Mouse (Mus musculus): Measurements from ENCODE around the gene Itgae. TPM values are rescaled to one million over a fixed set of nuclear protein-coding genes. Genes with fewer than 3 reads are reported as not detected.
"Not testable (repeated sequence)": the region's sequence is repeated elsewhere in the genome, so short reads cannot be mapped to it uniquely, and the experiment has no call there.

Itgae gene
- polyA plus RNA-seq, 1 experiment from 2014 or later, result 0.60 TPM

GRCm38 (mm10) chr11:73099976-73100750, 9.8 kb downstream of the Itgae start:
- no peak overlapping the region for H3K4me3 ChIP-seq
- no peak overlapping the region for H3K27ac ChIP-seq (replicated peaks)
- WGBS, result 80% methylated on average over 14 of the region's 14 CpGs
- no peak for DNase-seq (ENCODE audit: low spot score)
- H3K36me3 ChIP-seq, result no peaks in the 10 kb centered on the region
- no peaks in the 10 kb centered on the region for H3K9me3 ChIP-seq (replicated peaks)
- no peaks in the 10 kb centered on the region for H3K27me3 ChIP-seq (ENCODE audit: low read depth, poor library complexity, severe bottlenecking)
- no peaks in the 10 kb centered on the region for H3K4me1 ChIP-seq

- Histone ChIP-seq H3K27ac (replicated peaks) (no peak overlapping the region), H3K4me3 (no peak overlapping the region), H3K4me1 (no peaks in the 10 kb centered on the region), H3K27me3 (ENCODE audit: low read depth, poor library complexity, severe bottlenecking) (no peaks in the 10 kb centered on the region), H3K36me3 (no peaks in the 10 kb centered on the region), H3K9me3 (replicated peaks) (no peaks in the 10 kb centered on the region)
- DNase-seq (ENCODE audit: low spot score), result no peak
- WGBS, result 85% methylated on average over 4 of the region's 4 CpGs
Measured at GRCm38 (mm10) chr11:73101308-73101707, 10.9 kb downstream of the Itgae start.

GRCm38 (mm10) chr11:73105246-73105645, 14.9 kb downstream of the Itgae start:
- no peak for DNase-seq (ENCODE audit: low spot score)
- no peak overlapping the region for H3K4me3 ChIP-seq
- WGBS, result 59% methylated on average over 3 of the region's 3 CpGs
- no peaks in the 10 kb centered on the region for H3K27me3 ChIP-seq (ENCODE audit: low read depth, poor library complexity, severe bottlenecking)
- no peaks in the 10 kb centered on the region for H3K4me1 ChIP-seq
- H3K27ac ChIP-seq (replicated peaks), result no peak overlapping the region
- H3K36me3 ChIP-seq, result no peaks in the 10 kb centered on the region
- H3K9me3 ChIP-seq (replicated peaks), result no peaks in the 10 kb centered on the region

GRCm38 (mm10) chr11:73107358-73107757, 17.0 kb downstream of the Itgae start:
- not testable (repeated sequence) for H3K27me3 ChIP-seq (ENCODE audit: low read depth, poor library complexity, severe bottlenecking); H3K4me3 ChIP-seq; H3K9me3 ChIP-seq (replicated peaks); DNase-seq (ENCODE audit: low spot score); H3K27ac ChIP-seq (replicated peaks); H3K36me3 ChIP-seq; H3K4me1 ChIP-seq
- 54% methylated on average over 3 of the region's 3 CpGs for WGBS

- DNase-seq (ENCODE audit: low spot score), result no peak
- Histone ChIP-seq H3K27me3 (ENCODE audit: low read depth, poor library complexity, severe bottlenecking) (no peaks in the 10 kb centered on the region), H3K9me3 (replicated peaks) (no peaks in the 10 kb centered on the region), H3K27ac (replicated peaks) (no peak overlapping the region), H3K36me3 (no peaks in the 10 kb centered on the region), H3K4me1 (no peaks in the 10 kb centered on the region), H3K4me3 (no peak overlapping the region)
- 78% methylated on average over 5 of the region's 5 CpGs for WGBS
Measured at GRCm38 (mm10) chr11:73108195-73108897, 18.0 kb downstream of the Itgae start.

GRCm38 (mm10) chr11:73108898-73109625, 18.7 kb downstream of the Itgae start:
- Histone ChIP-seq H3K27ac (replicated peaks) (no peak overlapping the region), H3K36me3 (no peaks in the 10 kb centered on the region), H3K27me3 (ENCODE audit: low read depth, poor library complexity, severe bottlenecking) (no peaks in the 10 kb centered on the region), H3K4me1 (no peaks in the 10 kb centered on the region), H3K9me3 (replicated peaks) (no peaks in the 10 kb centered on the region), H3K4me3 (no peak overlapping the region)
- DNase-seq (ENCODE audit: low spot score), result no peak
- WGBS, result 84% methylated on average over 14 of the region's 14 CpGs

GRCm38 (mm10) chr11:73109941-73110340, 19.6 kb downstream of the Itgae start:
- no peaks in the 10 kb centered on the region for H3K27me3 ChIP-seq (ENCODE audit: low read depth, poor library complexity, severe bottlenecking)
- no peak overlapping the region for H3K4me3 ChIP-seq
- H3K27ac ChIP-seq (replicated peaks), result no peak overlapping the region
- no peaks in the 10 kb centered on the region for H3K4me1 ChIP-seq
- 78% methylated on average over 3 of the region's 3 CpGs for WGBS
- DNase-seq (ENCODE audit: low spot score), result no peak
- no peaks in the 10 kb centered on the region for H3K9me3 ChIP-seq (replicated peaks)
- no peaks in the 10 kb centered on the region for H3K36me3 ChIP-seq

- no peaks in the 10 kb centered on the region for H3K27me3 ChIP-seq (ENCODE audit: low read depth, poor library complexity, severe bottlenecking)
- no peak overlapping the region for H3K4me3 ChIP-seq
- no peaks in the 10 kb centered on the region for H3K36me3 ChIP-seq
- DNase-seq (ENCODE audit: low spot score), result no peak
- whole genome bisulfite sequencing, result 77% methylated on average over 6 of the region's 6 CpGs
- H3K27ac ChIP-seq (replicated peaks), result no peak overlapping the region
- H3K9me3 ChIP-seq (replicated peaks), result no peaks in the 10 kb centered on the region
- no peaks in the 10 kb centered on the region for H3K4me1 ChIP-seq
Measured at GRCm38 (mm10) chr11:73111414-73111813, 21.0 kb downstream of the Itgae start.

- DNase-seq (ENCODE audit: low spot score), result no peak
- Histone ChIP-seq H3K27me3 (ENCODE audit: low read depth, poor library complexity, severe bottlenecking) (no peaks in the 10 kb centered on the region), H3K9me3 (replicated peaks) (peaks cover 8% of the 10 kb centered on the region; the same call in 1 of the 2 replicates), H3K36me3 (peaks cover 79% of the 10 kb centered on the region), H3K27ac (replicated peaks) (no peak overlapping the region), H3K4me3 (no peak overlapping the region), H3K4me1 (no peaks in the 10 kb centered on the region)
- 92% methylated on average over 6 of the region's 6 CpGs for WGBS
Measured at GRCm38 (mm10) chr11:73126495-73126894, 36.1 kb downstream of the Itgae start.

- no peak overlapping the region for H3K4me3 ChIP-seq
- H3K4me1 ChIP-seq, result peaks cover 18% of the 10 kb centered on the region
- H3K27me3 ChIP-seq (ENCODE audit: low read depth, poor library complexity, severe bottlenecking), result no peaks in the 10 kb centered on the region
- H3K27ac ChIP-seq (replicated peaks), result no peak overlapping the region
- peaks cover 46% of the 10 kb centered on the region for H3K9me3 ChIP-seq (replicated peaks)
- no peak for DNase-seq (ENCODE audit: low spot score)
- 87% methylated on average over 7 of the region's 7 CpGs for WGBS
- peaks cover 95% of the 10 kb centered on the region for H3K36me3 ChIP-seq
Measured at GRCm38 (mm10) chr11:73131020-73131419, 40.6 kb downstream of the Itgae start.

- Histone ChIP-seq H3K27me3 (ENCODE audit: low read depth, poor library complexity, severe bottlenecking) (no peaks in the 10 kb centered on the region), H3K36me3 (peaks cover 86% of the 10 kb centered on the region), H3K4me1 (peaks cover 37% of the 10 kb centered on the region), H3K4me3 (no peak overlapping the region), H3K27ac (replicated peaks) (no peak overlapping the region), H3K9me3 (replicated peaks) (peaks cover 40% of the 10 kb centered on the region)
- no peak for DNase-seq (ENCODE audit: low spot score)
- WGBS, result 96% methylated on average over 6 of the region's 6 CpGs
Measured at GRCm38 (mm10) chr11:73132999-73133398, 42.6 kb downstream of the Itgae start.

- H3K36me3 ChIP-seq, result peaks cover 74% of the 10 kb centered on the region
- H3K27ac ChIP-seq (replicated peaks), result no peak overlapping the region
- 93% methylated on average over 5 of the region's 5 CpGs for WGBS
Measured at GRCm38 (mm10) chr11:73134222-73134621, 43.8 kb downstream of the Itgae start.

GRCm38 (mm10) chr11:73136587-73136986, 46.2 kb downstream of the Itgae start:
- no peak for DNase-seq (ENCODE audit: low spot score)
- Histone ChIP-seq H3K27ac (replicated peaks) (no peak overlapping the region), H3K9me3 (replicated peaks) (peaks cover 40% of the 10 kb centered on the region), H3K4me3 (peak overlapping the region; percentile 91), H3K36me3 (peaks cover 51% of the 10 kb centered on the region), H3K4me1 (peaks cover 42% of the 10 kb centered on the region), H3K27me3 (ENCODE audit: low read depth, poor library complexity, severe bottlenecking) (no peaks in the 10 kb centered on the region)
- 92% methylated on average over 6 of the region's 6 CpGs for WGBS

More at GRCm38 (mm10) chr11:73134222-73134621, 43.8 kb downstream of the Itgae start:
- Histone ChIP-seq H3K27me3 (ENCODE audit: low read depth, poor library complexity, severe bottlenecking) (no peaks in the 10 kb centered on the region), H3K4me1 (peaks cover 42% of the 10 kb centered on the region), H3K4me3 (peak overlapping the region; percentile 31; the same call in 1 of the 2 replicates), H3K9me3 (replicated peaks) (peaks cover 40% of the 10 kb centered on the region)
- no peak for DNase-seq (ENCODE audit: low spot score)
